Mouse (Mus musculus) stomach, postnatal 0 days (tissue): ENCODE results near the gene Ugt1a10.

Source experiments
- CTCF ChIP-seq: IDR thresholded peaks from 2 replicates; pipeline ENCODE4 v1.5.1; 2016; ENCODE audit warnings: antibody characterized with exemption, low read depth, mild to moderate bottlenecking, moderate library complexity
- EP300 ChIP-seq: optimal IDR thresholded peaks from 2 replicates; pipeline ENCODE3; 2016; ENCODE audit warnings: antibody characterized with exemption

DNA sequence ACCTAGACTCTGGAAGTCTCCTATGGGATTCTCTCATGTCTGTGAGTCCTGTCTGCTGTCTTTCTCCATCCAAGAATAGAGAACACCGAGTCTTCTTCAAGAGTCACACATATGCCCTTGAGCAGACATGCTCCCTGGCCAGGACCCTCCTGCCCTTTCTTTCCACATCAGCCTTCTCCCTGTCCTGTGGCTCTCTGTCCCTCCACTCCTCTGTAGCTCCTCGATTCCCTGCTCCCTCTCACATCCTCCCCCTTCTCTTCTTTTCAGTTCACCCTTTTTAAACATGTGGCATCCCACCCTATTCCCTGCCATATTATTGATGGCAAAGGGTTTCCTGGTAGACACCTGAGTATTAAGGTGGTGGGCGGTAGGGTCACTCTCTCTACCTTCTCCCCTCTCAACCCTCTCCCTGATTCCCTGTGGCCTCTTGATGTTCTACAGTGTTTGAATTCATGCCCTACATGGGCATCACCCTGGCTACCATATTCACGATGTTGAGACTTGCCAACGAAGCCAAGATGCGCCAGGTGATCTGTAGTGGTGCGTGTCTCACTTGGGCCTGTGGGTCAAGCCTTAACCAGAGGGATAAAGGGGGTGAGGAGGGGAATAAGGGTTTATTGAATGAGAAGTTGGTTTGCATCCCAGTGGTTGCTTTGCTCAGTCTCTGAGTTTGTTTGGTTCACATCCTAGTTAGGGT is 176.8 kb downstream of the Ugt1a10 start:
- no peak for TF ChIP-seq CTCF
- no peak for TF ChIP-seq EP300
